Mouse (Mus musculus) CD4-positive, CD25-positive, alpha-beta regulatory T cell, adult 9 weeks (primary cell): ENCODE measurements around the gene Olfr129. TPM values are rescaled to one million over a fixed set of nuclear protein-coding genes. Genes with fewer than 3 reads are reported as not detected.

Experiments used
- polyA plus RNA-seq: library from polyadenylated mRNA; unstranded; fragments of 100-300 nt; shearing (Covaris generic); gene quantifications from one replicate; pipeline ENCODE4 v1.2.1, GENCODE M21; 2017

Gene Olfr129
- not detected for polyA plus RNA-seq

GRCm38 (mm10) chr17:38059979-38060378 lies at the start of gene Olfr129:
Gene Olfr129, minus strand, starts transcription at chr17:38060079.

GRCm38 (mm10) chr17:38088593-38088992 lies 28.7 kb upstream of the Olfr129 start, which contains the start of gene Olfr131:
Gene Olfr131, minus strand, starts transcription at chr17:38088693.

GRCm38 (mm10) chr17:38063621-38064020 lies 3.7 kb upstream of the Olfr129 start, which contains the start of gene Olfr130:
Gene Olfr130, plus strand, starts transcription at chr17:38063921.

Other genes with a start within 250 kb of the Olfr129 start
- not detected for gene Olfr125, start 227.1 kb downstream of the Olfr129 start, polyA plus RNA-seq
- gene Olfr126, start 212.6 kb downstream of the Olfr129 start, polyA plus RNA-seq, result not detected
- not detected for gene Olfr127, start 159.6 kb downstream of the Olfr129 start, polyA plus RNA-seq
- gene Olfr128, start 139.5 kb downstream of the Olfr129 start, polyA plus RNA-seq, result not detected
- not detected for gene Olfr761, start 107.0 kb downstream of the Olfr129 start, polyA plus RNA-seq
- gene Olfr130, start 3.8 kb upstream of the Olfr129 start, polyA plus RNA-seq, result not detected
- gene Olfr131, start 28.6 kb upstream of the Olfr129 start, polyA plus RNA-seq, result not detected
- gene Olfr132, start 74.4 kb upstream of the Olfr129 start, polyA plus RNA-seq, result not detected
- not detected for gene Olfr133, start 85.2 kb upstream of the Olfr129 start, polyA plus RNA-seq
- gene Olfr134, start 111.3 kb upstream of the Olfr129 start, polyA plus RNA-seq, result not detected
- gene Olfr135, start 144.3 kb upstream of the Olfr129 start, polyA plus RNA-seq, result not detected
- gene Olfr138, start 201.0 kb upstream of the Olfr129 start, polyA plus RNA-seq, result not detected
- gene Olfr137, start 247.5 kb upstream of the Olfr129 start, polyA plus RNA-seq, result not detected